Mouse (Mus musculus) granulocyte monocyte progenitor cell, adult 5-6 weeks (primary cell): ENCODE data around the gene Filip1. TPM values are rescaled to one million over a fixed set of nuclear protein-coding genes. Genes with fewer than 3 reads are reported as not detected.

ENCODE experiments used
- ATAC-seq: replicated peaks from 2 replicates; pipeline ENCODE4 v1.8.0; 2016; ENCODE audit warnings: mild to moderate bottlenecking, moderate TSS enrichment, inconsistent platforms; ENCODE audit not compliant: poor library complexity, severe bottlenecking
- total RNA-seq, 2 experiments: library from RNA; stranded (forward) in 1 of 2; stranded (reverse) in 1 of 2; fragments of 200-712, 200-1000 nt in 1 of 2; fragments of >200 nt in 1 of 2; fragmentation: Nextera tagmentation in 1 of 2; gene quantifications; 2 replicates each; pipeline ENCODE4 v1.2.3; 2014 to 2017

The Filip1 gene
- total RNA-seq, 2 experiments from 2014 or later: 1.1 TPM

DNA sequence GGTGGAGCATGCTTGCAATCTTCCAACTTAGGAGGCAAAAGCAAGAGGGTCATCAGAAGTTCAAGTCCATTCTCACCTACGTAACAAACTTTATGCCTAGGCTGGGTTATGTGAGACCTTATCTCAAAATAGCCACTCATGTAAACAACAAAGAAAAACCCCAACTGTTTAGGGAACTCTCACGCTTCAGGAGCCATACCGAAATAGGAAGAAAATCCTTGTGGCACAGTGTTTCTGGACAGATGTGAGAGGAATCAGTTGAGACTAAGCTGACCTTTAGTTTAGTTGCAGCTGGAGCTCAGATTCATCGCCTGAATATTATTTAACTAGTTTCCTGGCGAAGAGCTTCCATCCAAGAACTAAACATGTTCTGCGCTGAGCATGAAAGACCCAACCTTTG, 170.0 kb downstream of the Filip1 start:
- no peak for ATAC-seq

DNA sequence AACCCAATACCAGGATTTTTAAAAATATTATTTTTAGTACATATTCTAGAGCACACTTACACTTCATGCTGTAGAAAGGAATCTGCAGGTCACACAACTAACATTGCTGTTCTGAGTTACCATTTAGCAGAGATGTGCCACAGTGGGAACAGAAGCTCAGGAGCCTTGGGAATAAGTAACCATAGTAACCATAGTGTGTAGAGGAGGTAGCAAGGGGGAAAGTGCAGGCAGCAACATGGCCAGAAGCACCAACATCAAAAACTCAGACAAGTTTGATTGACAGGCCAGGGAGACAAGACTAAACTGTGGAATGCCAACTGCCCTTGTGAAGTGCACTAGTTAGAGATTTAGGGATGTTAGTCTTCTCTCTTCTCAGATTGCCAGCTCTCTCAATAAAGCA, 170.6 kb downstream of the Filip1 start:
- no peak for ATAC-seq

DNA sequence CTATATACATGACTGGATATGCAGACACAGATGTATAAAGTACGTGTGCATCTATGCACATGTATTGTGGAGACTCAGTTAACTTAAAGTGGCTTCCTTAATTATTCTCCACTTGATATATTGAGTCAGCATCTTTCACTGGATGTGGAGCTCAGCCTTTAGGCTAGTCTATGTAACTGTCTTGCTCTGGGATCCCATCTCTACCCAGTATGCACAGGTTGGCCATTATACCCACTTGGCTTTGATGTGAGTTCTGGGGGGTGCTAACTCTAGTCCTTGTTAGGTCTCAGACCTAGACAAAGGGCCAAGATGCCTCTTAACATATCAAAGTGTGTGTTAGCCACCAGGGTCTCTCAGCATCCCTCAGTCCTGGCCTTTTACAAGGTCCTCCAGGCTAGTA, 181.4 kb downstream of the Filip1 start:
- ATAC-seq: no peak

DNA sequence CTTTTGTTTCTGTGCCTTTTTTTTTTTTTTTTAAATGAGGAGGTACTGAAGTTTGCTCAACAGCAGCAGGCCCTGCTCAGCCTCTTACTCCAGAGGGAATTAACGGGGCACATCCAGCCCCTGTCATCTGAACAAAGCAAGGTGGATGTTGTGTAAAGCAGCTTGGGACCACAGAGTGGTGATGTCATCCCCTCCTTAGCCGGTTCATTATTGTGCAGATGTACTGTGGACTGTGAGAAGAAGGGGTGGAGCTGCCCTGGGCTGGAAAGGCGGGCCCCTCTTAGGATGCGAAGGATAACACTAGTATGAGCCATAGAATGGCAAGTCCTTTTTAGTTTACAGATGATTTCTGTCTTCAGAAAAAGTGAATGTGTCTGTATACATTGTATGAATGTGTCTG, 181.8 kb downstream of the Filip1 start:
- ATAC-seq: peak; percentile 71

DNA sequence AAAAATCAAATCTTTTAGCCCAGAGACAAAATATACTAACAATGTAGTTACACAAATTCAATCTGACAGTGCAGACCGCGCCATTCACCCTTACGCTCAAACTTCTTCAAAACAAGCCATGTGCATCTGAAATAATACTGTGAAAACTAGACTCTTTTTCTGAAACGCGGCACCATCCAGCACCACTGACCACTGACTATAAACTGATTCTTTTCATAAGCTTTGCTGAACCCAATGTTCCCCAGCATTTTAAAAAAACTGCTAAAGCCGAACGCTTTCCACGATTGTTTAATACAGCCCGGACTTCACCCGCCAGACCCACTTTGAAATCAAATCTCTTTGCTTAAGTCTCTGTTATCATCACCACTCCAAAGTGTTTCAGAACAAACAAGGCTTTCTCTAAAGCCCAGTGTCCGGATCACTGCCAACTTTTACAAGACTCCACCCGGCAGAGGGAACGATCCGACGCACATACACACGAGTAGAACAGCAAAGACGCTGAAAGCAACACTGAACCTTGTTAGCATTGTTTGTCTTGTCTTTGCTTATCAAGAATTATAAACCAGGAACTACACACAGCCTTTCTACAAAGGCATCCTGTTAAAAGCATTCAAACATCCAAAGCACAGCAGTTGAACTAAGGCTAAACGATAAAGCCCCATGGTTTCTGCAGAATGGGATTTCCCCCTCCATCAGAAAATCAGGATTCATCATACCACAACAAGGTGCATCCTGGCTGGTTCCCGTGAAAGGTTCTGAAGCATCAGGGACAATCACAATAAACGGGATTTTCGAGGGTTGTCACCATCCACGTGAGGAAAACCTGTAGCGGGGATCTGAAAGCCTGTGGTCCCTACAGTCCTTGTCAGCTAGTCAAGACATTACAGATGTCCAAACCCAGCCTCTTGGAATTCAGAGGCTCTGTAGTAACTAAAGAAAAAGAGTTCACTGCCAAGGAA, 182.5 kb downstream of the Filip1 start:
- no peak for ATAC-seq

DNA sequence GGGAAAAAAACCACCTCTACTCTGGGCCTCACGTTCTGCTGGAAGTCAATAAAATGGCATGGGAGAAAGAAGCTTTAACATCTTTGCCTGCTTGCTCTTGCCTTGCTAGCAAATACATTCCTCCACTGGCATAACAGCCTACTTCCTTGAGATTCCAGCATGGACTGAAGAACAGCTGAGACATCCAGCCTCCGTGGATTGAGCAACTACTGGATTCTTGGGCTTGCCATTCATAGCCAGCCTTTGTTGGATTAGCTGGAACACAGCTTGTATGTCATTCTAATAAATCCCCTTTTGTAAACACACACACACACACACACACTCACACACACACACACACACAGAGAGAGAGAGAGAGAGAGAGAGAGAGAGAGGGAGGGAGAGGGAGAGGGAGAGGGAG, 185.6 kb downstream of the Filip1 start:
- ATAC-seq: no peak

DNA sequence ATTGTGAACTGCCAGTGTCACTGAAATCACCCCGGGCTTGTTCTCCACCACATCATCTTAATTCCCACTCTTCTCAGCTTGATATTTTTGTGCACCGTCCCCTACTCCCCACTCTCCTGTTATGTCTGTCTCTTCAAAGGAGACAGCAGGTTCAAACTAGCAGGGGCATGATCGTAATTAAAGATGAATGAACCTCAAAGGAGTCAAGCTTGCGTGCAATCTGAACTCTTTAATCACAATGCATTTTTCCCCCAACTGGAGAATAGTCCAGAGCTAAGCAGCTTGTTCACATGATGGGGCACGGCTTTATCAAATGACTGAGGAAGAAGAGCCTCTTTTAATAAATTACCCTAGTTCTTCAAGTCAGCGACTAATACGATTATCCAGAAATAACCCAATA, 187.1 kb downstream of the Filip1 start:
- no peak for ATAC-seq

DNA sequence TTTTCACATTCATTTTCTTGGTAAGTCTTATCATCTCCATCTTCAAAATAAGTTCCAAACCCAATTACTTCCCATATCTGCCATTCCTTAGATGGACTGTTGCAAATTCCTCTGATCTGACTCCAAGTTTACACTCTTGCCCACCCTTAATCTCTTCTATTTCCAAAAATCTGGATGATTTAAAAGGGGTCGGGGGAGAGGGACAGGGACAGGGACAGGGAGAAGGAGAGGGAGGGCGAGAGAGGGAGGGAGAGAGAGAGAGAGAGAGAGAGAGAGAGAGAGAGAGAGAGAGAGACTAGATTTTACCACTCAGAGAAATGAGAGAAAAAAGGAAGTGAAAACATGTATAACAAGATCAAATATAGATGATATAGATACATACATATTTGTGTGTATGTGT, 188.8 kb downstream of the Filip1 start:
- no peak for ATAC-seq

DNA sequence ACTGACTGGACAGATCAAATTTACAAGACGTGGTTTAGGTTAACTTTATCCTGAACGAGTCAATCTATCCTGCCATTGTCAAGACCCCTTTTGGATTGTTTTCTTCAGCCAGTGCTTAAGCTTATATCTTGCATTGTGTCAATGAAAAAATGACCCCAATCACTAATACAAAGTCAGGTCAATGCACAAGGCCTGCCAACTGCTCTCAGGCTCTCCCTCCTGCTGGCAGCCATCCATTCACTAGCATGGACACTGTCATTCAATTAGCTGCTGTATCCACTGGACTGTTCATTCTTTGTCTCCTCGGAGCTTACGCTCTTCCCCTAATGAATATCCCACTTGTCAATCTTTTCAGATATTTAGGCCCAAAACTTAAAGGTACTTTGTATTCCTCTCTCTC, 189.2 kb downstream of the Filip1 start:
- no peak for ATAC-seq

DNA sequence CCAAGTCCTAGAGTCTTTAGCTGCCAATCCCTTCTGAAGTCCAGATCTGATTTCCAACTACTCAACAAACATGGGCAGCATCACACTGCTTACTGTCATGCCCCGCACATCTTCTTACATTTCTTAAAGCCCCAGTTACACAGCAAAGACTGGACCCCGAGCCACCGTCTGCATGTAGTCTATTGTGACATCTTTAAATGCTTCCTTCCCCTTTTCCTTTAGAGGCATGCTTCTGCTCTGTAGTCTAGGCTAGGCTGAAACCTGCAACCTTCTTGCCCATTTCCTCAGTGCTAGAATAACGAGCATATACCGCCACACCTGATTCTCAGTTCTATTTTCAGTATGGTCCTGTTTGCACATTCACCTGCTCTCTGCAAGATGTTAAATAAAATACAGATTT, 196.2 kb downstream of the Filip1 start:
- ATAC-seq: peak; percentile 80

DNA sequence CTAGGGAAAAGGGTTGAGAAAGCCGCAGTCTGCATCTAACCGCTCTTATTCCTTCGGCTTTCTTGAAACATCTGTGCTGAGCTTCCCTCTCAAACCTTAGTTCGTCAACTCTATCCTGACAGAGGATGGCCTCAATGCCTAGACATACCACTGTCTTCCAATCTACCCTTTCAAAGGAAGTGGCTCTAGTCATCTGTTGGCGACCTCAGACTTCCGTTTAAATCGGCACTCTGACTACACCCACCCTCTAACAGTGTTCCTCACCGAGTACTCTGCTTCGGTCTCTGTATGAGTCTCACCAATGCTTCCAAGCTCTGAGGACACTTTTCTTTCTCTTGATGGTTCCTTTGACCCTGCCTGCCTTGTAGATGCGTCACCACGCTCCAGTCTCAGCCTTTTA, 196.6 kb downstream of the Filip1 start:
- ATAC-seq: peak; percentile 74

DNA sequence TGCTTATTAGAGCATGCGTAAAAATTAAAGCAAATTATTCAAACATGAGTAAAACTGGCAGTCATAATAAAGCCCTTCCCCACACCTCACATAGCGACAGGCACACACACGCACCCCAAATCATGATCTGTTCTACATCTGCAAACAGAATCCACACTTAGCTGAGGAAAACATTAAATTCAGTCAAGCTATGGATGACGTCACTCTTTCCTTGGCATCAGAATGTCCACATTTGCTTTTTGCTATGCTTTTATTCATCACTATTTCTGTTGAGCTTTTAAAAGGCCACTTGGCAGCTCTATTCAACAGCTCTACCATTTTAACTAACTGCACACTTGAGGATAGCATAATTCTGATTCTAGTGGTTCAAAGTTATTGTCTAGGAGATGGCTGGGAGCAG, 198.1 kb downstream of the Filip1 start:
- no peak for ATAC-seq

DNA sequence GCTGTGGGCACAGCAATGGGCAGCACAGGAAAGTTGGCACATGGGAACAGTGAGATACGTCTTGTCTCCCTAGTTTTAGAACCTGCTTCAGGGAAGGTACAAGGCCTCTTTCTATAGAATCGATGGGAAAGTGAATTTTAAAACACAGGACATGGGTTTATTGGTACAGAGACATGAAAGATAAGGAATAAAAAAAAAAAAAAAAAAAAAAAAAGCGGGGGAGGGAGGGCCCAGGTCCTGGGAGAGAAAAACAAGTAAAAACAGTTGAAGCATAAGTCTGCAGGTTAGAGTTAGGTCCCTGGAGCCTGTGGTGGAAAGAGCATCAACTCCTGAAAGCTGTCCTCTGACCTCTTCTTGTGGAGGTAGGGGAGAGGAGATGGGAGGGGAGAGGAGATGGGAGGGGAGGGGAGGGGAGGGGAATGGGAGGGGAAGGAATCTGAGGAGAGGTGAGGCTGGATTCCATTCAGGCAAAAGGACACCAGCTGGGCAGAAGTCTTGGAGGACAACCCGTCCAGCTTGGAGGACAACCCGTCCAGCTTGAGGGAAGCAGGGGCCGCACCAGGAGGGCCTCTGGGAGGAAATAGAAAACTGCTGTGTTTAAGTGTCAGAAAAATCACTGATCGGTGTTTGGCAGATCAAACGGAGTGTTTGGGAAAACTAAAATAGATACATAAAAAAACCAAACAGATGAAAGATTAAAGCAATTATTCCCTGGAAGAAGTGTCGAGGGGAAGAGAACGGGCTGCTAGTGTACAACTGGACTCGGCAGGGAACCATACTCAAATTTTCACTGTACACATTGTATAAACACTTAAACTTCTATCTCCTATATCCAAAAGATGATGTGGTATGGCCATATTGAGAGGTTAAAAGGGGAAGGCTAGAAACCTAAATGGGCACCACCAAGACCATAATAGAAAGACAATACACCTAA, 201.4 kb downstream of the Filip1 start:
- no peak for ATAC-seq

DNA sequence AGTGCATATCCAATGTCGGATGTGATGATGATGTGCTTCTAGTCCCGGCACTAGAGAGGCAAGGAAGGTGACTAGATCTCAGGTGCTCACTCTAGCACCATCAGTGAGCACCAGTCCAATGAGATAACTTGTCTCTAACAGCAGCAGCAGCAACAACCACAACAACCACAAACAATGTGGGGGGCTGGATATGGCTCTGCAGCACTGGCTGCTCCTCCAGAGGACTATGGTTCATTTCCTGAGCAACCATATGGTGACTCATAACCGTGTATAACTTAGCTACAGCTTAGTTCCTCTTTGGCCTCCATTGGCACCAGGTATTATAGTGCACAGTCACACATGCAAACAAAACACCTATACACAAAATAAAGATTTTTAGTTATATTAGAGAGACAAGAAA, 202.1 kb downstream of the Filip1 start:
- ATAC-seq: peak; percentile 83

DNA sequence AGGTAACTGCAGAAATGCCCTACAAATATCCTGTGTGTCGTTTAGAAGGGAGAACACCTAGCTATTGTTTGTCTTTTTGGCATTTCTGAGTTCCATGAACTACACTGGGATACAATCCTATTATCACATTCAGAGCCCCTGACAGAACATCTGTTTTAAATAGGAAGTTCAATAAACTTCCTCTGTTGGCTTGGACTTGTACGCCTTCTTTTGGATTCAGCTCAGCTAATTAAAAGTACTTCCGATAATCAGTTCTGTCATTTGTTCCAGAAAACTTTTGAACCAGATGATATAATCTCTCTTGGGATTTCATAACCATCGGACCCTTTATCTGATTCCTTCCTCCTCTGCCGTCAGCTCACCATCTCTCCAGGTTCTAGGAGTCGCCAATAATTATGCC, 203.2 kb downstream of the Filip1 start:
- peak; percentile 4; the same call in 1 of the 2 replicates for ATAC-seq

DNA sequence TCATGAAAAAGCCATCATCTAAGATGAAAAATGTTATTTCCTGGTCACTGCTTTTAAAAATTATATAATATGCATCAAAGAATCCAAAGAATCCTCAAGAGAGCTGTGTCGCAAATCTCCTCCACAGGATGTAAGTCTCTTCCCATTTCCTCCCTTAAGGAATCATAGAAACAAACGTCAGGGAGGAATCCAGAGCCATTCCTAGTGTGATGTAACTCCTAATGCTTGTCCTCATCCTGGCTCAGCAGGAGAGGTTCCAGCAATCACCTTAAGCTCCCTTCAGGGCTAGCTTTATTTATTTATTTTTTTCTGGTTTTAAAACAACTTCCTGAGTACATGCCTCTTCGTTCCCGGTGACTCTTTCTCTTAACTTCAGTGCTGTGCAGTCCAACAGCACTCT, 205.5 kb downstream of the Filip1 start:
- ATAC-seq: no peak

DNA sequence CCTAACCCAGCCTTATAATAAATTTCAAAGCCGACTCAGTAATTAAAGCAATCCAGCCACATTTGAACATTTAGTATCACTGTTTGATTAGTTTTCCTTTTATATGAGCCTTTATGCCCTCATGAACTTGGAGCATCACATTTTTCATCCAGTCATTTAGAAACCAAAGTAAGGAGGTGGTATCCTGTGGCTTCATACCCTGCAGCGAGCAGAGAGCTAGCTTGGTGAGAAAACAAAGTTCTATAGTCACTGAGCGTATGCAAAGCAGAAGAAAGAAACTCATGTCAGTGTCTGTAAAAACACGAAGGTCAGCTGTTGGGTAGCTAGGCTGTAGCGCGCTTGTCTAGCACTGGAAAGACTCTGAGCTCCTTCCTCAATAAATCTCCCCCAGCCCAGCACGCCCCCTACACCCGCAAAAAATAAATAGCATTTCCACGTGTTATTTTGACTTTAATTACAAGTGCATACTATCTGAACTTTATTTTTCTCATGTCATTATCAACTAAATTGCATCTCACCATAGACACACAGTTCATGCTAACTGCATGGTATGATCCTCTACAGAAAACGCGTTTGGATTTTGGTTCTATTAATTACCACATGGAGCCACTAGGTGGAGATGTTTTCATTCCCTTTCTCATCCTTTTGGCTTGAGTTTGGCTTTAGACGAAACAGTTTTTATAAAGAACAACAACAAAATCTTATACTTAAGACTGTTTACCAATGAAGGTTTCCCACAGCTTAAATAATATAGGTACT, 206.2 kb downstream of the Filip1 start:
- ATAC-seq: peak; percentile 41; the same call in 1 of the 2 replicates

DNA sequence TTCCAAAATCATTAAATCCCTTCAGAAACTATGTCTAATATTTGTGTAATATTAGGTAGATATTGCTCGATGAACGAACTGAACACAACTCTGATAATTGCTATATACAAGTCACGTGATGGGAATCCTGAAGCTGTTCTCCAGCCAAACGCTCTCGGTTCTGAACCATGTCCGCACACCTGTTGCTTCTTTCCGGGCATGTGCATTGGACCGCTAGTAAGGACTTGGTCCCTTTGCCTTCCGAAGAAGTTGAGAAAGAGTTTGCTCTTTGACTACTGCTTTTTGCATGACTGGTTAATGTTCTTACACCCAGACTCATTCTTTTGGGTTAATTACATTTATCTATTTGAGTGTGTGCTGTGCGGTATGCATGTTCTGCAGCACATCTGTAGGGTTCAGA, 207.2 kb downstream of the Filip1 start:
- no peak for ATAC-seq

DNA sequence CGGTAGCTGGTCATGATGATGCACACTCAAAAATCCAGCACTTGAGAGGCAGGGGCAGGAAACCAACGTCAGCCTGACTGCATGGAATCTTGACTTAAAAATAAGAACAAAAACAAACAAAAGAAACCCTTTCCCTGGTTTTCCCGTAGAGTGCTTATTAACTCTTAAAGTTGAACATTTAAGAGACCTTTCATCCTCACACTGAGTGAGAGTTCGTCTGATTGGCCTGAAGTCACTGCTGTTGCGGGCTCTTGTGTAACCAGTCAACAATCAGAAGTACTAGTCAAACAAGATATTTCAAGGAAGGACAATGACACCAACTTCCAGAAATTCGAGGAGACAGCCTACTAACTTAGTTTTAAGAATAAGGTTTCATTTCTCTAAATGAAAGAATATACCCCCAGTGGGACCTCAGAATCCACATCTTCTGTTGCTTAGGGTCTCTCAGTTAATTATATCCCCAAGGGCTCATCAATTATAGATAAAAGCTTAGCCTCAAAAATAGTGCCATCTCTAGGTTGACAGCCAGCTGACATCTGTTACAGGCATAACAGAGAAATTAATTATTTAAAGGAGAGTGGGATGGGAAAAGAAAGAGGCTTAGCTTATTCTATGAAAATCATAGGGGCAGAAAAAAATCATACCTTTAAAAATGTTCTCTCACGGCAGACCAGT, 216.1 kb downstream of the Filip1 start:
- ATAC-seq: no peak

DNA sequence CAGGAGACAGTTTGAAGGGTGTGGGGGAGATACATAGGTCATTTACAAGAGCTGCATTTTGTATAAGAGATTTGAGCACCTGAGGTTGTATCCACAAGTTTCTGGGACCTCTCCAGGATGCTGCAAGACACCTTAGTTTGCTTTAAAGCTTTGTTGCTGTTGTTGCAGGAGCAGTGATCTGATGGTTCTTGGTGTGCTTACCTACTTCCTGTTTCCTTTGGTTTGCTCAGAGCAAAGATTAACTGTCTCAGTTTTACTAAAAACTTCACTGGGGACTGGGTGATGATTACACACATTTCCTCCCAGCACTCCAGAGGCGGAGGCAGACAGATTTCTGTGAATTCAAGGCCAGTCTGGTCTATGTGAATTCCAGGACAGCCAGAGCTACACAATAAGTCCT, 217.6 kb downstream of the Filip1 start:
- ATAC-seq: peak; percentile 40
